Mouse (Mus musculus) T-helper 17 cell (primary cell): ENCODE measurements at regions not wholly inside any gene's neighbourhood (a gene's known extent, or its start where the extent isn't known, plus 50 kb on each side); places are given as distances from the start of the nearest gene placed in this dataset.

Experiments
- in situ Hi-C, 2 experiments: fragments of 300-600 bp; cut with MboI, MseI; formaldehyde crosslinking; loops; 1 replicate in 1 of 2; 2 replicates in 1 of 2; pipeline ENCODE4 v1.15.1; 2025; ENCODE audit warnings: high pct_unique_total_duplicates in 2 of 2

DNA sequence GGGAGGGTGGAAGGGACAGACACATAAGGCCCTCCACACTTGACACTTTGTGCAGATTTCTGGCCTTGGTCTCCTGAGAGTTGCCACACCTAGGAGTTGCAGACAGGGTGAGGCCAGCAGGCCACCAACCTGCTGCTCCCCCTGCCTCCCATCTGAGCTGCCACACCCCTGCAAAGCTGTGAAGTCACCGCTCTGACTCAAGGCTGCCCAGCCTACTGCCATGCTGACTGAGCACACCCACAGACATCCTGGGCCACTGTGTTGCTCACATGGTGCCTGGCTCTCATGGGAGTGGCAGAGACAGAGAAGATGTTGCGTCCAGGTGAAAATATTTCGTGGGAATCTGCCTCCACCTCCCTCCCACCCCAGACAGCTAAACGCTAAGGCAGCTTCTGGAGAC, 150.3 kb downstream of the Tfap2c start:
- in situ Hi-C loops = no loop called here

DNA sequence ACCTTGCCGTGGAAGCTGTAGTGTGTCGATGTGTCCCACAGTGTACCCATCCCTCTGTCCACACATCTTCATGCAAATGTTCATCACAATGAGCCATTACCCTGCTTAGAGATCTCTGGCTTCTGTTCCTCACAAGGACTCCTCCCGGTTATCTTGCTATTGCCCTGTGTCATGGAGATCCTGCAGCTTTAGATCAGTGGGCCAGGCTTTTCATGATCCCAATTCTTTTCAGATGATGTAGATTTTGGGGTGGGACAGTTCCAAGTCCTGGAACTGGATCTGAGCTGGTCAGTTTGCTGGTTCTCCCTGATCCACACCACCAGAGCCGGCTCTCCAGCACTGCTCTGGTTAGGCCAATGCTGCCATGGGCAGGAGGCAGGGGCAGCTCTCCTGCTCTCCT, 161.2 kb downstream of the Tfap2c start:
- in situ Hi-C loops = no loop called here

DNA sequence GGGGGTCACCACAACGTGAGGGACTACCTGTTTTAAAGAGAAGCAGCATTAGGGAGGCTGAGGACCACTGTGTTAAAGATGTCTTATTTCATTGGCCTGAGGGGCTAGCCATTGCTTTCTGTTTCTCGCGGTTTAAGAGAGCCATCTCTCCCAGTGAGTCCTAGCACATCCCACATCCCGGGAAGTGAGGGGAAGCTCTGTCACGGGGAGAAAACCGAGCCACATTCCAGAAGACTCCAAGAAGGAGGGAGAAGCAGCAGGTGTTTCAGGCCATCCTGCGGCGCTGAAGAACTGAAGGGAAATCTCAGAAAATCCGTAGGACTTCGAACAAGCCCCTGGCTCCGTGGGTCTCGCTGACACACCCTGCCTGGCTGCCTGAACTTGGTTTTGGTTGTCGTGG, 177.3 kb downstream of the Tfap2c start:
- in situ Hi-C loops = no loop called here

DNA sequence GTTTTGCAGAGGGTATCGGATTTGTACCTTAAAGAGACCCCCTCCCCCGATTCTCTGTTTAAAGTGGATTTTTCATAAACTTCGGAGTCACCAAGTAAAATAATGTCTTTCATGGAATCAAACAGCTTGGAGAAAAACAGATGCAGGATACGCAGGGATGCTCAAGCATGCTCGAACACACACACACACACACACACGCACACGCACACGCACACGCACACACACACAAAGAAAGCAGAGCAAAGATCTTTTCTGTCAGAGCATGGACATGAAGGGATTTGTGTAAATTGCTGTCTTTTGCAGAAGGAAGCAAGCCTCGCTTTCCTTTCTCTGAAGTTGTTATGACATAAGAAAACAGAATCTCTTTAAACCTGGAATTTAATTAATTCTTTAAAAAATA, 178.2 kb downstream of the Tfap2c start:
- in situ Hi-C loops = no loop called here

DNA sequence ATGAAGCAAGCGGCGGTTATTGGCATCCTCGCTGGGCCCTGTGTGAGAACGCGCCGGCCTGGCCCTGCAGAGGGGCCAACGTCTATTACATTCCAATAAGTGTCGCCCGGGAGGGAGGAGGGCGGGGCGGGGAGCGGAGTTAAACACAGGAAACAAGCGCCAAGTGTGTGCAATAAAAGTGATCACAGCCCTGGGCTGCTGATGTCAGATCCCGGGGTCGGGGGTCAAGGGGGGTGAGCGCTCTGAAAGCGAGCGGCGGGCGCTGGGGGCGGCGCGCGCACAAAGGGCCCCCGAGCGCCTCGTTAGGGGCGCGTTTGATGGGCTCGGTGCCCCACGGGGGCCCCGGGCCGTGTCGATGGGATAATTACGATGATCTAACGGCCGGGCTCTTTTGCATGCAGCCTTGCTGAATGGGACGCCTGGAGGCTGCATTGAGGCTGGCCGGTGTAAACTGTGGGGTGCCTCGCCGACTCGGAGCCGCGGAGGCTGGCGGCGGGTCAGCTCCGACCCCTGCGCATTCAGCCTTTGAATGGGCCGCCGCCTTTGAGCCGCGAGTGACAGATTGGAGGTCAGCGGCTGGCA, 178.9 kb downstream of the Tfap2c start:
- in situ Hi-C loops = no loop called here

DNA sequence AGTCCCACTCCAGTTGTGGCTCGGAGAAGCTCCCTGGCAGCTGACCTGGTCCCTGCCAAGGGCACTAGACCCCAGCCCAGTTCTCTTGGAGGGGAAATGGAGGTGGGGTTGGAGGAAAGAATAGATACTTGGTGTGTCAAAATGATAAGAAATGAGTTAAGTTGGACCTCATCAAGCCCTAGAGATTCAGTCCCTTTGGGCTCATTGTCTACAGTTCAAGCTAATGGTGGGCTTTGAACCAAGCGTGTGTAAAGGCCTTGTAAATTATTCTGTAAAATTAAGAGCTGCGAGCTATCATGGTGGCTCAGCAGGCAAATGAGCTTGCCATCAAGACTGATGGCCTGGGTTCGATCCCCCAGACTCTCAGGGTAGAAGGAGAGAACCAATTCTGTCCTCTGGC, 179.8 kb downstream of the Tfap2c start:
- in situ Hi-C loops = no loop called here

DNA sequence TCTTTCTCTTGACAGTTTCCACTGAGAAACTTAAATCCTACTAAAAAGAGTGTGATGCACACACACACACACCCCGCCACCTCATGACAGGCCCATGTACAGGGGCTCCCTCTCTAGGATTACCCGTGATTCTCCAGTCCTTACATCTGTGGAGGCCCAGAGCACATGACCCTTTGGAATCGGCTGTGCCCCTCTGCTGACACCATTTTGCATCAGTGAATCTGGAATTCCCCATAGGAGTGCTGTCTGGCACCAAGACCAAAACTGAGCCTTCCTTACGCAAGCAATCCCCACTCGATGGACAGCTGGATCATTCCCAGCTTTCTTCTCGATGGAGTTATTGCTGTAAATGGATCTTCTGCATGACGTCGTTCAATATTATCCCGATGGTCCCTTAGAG, 180.3 kb downstream of the Tfap2c start:
- in situ Hi-C loops = no loop called here

DNA sequence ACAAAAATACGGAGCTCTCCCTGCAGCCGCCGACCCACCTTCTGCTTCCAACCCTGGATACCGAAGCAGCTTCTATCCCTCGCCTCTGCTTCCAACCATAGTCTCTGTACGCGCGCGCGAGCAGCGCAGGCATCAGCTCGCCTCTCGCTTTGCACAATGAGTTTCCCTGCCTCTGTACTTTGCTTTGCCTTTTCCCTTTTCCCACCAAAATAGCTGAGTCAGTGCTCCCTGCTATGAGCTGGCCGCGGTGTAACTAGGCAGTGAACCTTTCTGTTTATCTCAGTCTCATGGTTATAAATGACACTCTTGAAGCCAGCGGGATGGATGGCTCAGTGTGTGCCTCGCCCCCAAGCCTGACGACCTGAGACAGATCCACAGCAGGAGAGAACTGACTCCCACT, 182.0 kb downstream of the Tfap2c start:
- in situ Hi-C loops = no loop called here

DNA sequence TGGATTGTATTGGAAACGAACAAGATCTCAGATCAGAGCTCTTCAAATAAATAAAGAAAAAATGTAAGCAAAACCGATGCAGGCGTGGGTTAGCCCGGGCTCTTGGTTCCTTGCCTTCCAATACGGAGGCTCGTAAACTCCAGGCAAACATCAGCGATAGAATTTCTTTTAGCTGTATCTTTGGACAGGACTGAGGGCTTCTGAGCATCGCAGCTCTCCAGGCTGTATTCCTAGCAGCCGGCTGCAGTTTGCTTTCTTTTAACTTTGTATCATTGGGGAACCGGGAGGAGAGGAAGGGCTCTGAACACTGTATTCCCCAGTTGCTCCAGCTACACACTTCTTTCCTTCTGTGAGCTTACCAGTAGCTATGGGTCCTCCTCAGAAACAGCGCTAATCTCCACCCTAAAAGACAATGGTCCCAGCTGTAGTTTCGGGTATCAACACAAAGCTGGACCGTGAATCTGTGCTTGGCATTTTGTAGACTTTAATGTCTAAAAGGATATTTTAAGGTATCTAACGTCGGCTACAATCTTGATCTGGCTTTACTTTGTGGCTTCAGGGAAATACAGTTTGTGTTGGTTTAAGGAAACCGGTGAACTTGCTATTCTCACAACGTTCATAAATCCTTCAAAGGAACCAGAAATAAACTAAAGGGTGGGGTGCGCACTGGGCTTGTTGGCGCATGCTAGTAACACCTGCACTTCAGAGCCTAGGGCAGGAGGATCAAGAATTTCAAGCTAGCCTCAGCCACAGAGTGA, 183.2 kb downstream of the Tfap2c start:
- in situ Hi-C loops = no loop called here

DNA sequence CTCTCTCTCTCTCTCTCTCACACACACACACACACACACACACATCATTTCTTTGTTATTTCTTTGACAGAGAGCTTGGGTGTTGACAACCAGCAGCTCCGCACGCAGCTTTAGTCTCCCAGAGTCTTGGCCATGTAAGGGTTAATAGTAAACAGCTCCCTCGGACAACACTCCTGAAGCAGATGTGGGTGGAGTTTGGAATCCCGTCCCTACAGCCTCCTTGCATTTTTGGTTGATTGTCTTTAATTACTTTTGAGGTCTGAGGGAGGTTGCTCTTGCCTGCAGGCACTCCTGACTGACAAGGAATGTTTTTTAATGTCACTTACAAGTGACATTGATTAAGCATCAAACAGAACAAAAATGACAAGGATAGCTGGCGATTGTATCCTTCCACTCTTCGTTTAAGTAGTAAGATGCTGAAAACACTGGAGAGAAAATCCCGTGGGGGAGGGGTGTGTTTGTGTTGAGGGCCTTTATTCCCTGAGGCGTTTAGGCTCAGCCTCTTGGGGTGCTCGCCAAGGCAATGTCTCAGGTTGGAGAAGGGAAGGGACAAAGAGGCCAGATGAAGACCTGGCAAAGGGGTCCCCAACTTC, 184.1 kb downstream of the Tfap2c start:
- in situ Hi-C loops = no loop called here

DNA sequence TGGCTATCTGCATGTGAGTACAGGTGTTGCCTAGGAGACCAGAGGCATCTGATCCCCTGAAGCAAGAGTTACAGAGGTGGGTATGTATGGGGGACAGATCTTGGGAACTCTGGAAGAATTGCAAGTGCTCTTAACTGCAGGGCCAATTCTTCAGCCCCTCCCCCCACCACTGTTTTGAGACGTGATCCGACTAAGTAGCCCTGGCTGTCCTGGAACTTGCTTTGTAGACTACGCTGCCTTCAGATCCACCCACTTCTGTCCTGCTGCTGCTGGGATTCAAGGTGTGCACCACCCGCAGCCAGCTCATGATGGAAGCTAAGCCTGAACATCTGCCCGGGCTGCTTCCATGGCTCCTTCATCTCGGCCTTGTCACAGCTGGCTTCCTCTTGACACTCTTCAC, 186.2 kb downstream of the Tfap2c start:
- in situ Hi-C loops = no loop called here

DNA sequence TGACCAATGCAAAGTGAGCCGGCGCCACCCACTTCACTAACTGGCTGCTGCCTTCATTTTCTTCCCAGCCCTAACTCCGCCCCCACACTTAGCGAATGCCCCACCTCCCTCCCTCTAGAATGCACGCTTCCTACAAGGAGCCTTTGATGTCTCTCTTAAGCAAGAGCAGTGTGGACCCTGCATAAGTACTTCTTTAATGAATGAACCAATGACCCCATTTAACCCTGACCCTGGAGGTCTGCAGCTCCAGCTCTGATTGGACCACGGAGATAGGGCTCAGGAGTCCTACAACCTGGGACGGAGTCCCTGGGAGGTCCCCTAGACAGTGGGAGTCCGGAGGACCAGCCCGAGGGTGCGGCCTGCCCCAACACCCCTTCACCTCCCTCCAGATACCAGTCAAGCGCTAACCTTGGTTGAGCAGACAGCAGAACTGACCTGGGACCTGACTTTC, 189.7 kb downstream of the Tfap2c start:
- in situ Hi-C loops = no loop called here

DNA sequence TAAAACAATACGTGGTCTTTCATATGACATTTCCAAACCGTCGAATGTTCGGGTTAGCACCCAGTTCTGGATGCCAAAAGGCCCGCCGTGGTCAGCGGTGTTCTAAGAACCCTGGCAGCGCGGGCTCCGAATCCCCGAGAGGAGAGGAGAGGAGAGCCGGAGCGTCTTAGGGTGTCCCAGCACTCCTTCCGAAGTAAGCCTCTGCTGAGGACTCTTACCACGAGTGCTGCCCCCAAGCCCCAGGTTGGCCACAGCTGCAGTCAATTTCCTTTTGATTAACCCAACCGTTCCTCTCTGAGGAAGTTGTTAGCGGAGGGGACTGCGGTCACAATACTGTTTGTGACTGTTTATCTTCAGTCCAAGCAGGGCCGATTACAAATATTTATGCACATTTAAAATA, 190.1 kb downstream of the Tfap2c start:
- in situ Hi-C loops = no loop called here

DNA sequence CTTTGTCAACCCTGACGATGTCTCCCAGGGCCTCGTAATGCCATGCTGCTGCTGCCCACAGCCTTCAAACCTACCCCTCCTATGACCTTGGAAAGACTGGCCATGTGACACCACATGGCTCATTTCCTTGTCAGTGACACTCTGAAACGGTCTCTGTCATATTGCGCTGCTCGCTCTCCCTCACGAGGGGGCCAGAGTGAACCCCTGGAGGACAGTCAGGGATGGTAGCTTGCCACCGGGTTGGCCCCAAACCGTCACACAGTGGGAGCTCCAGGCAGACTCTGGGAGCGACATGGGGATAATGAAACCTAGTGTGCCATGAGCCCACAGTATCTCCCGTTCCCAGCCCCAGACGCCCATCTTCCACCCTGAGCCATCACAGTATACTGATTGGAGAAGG, 188.8 kb downstream of the Bmp7 start:
- in situ Hi-C loops = no loop called here

DNA sequence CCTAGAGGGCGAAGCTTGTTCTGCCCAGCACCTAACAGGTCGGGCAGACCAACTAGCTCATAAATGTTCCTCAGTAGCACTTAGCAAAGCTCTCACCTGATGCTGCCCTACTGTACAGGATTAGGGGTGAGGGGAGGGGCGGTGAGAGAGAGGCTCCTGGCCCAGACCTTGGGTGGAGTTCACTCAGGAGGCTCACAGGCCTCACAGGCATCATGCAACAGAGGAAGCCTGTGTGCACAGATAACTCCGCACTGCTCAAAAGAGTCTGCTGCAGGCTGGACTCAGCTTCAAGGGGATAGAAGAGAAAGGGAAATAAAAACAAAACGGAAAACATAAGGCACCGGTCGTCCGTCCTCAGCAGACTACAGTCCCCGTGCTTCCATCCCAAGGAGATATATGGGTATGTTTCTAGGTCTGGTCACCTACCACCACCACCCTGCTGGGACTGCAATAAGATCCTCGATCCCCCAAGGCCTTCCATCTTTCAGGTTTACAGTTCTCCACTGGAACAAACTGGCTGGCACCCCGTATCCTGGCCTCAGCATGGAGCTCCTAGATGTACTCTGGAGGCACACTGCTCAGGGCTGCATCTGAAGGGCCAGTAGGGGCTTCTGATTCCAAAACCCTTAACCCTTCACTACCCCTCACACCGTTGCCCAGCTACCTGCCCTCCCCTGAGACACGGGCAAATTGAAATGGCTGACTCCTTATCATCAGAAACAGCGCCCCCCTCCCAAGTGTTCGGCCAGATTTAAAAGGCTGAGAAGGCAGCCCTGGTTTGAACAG, 184.2 kb downstream of the Bmp7 start:
- in situ Hi-C loops = no loop called here

DNA sequence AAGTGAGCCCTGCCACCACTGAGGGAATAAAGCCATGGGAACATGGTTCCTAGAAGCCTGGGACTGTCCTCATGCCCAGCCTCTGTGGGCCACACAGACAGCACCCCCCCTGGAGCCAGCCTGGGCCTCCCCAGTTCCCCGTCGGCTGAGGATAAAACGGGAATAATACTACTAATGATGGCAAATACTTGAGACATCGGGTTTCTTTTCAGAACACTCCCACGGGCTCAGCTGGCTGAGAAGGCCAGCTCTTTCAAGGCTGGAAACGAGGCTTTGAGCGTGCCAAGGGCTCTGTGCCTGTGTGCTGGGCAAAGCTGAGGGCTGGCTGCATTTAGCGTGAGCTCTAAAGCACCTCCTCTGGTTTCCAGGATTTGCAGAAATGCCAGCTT, 183.7 kb downstream of the Bmp7 start:
- in situ Hi-C loops = no loop called here

DNA sequence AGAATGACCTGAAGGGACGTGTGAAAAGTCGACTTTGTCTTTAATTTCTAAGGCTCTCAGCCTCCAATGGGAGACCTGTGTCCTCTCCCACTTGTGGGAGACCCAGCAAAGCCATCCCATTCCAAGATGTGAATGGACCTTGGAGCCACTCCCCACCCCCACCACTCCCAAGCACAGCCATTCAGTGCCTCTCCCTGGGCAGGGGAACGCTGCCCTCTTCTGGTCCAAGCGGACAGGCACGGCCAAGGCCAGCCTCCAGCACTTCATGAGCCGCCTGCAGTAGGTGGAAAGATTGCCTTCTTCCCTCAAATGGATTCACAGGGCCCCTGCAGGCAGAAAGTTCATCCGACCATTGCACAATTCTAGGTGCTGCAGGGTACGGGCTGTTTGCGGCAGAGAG, 181.6 kb downstream of the Bmp7 start:
- in situ Hi-C loops = no loop called here

DNA sequence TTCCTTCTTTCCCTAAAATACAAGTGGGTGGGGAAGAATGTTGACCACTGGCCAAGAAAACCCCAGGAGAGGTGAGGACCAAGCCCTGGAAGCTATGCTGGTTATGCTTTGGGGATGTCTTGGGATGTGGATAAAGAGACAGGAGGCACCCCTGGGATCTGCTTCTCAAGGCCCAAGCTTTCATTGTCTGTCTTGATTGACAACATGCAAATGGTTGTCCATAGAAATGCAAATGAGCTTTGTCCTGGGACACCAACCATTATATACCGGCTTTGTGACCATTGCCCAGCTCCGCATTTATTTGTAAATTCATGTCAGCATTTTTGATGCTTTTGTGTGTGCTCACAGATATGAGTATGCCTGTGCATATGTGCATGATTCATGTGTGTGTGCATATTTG, 174.9 kb downstream of the Bmp7 start:
- in situ Hi-C loops = no loop called here

DNA sequence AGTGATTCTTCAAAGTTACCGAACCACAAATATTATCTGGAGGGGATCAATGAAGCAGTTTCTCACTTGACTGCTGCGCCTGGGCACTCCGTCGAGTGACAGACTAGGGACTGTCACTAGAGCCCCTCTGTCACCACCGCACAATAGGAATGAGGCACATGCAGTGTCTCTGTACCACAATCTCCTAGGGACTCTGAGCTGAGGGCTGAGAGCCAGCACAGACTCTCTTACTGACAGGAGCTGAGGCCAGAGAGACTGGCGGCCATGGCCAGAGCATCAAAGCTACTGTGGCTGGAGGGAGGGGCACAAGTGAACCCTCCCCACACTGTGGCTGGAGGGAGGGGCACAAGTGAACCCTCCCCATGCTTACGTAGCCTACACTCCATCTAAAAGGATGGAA, 173.7 kb downstream of the Bmp7 start:
- in situ Hi-C loops = no loop called here

DNA sequence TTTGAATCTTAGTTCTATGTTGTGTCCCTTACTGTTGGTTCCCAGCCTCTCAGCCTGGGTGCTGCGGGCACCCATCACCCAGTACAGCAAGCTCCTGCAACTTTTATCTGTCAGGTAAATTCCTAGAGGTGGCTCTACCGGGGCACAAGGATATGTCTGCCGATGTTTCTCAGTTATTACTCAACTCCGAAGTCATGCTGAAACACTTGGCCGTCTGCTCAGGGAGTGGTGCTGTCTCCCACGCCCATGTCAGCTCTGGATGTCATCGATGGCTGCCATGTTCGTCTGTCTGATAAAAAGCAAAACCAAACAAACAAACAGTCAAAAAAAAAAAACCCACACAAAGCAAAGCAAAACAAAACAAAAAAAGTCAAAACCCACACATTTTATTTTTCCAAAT, 171.4 kb downstream of the Bmp7 start:
- in situ Hi-C loops = no loop called here

DNA sequence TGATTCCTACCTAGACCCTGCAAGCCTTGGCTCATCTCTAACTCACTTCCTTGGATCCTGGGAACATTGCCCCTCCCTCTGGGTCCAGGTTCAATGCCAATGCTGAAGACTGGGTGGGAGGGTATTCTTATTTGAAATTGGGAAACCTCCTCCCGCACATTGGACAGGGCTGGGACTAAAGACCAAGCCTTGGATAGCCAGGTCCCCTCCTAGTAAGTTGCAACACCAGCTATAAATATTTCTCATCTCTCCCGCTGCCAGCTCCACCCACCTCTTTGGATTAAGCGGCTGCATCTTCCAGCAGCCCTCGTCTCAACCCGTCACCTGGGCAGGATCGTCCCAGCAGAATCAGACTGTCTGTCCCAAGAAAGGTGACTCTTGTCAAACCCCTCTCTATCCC, 170.1 kb downstream of the Bmp7 start:
- in situ Hi-C loops = loop anchor here in 1 of 2 experiments (5.0 to 10.0 kb wide), 2 partner anchors 215 to 293 kb away; no protein-coding TSS in a partner anchor

DNA sequence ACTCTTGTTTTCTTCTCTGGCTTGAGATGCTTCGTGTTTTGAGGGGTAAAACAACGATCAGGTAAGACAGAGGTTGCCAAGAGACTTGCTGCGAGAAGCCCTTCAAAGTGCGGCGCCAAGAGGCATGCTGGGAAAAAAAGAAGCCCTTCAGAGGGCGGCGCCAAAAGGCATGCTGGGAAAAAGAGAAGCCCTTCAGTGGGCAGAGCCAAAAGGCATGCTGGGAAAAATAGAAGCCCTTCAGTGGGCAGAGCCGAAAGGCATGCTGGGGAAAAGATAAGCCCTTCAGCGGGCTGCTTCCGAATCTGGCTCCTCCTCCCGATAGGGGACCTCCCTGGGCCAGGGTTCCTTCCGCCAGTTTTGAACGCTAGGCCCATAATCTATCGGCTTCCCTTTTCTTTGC, 169.5 kb downstream of the Bmp7 start:
- in situ Hi-C loops = loop anchor here in 1 of 2 experiments (5.0 to 10.0 kb wide), 2 partner anchors 216 to 293 kb away; no protein-coding TSS in a partner anchor
